Mouse (Mus musculus): Measurements from ENCODE around the gene Usp36. TPM values are rescaled to one million over a fixed set of nuclear protein-coding genes. Genes with fewer than 3 reads are reported as not detected.
"Not testable (repeated sequence)": the region's sequence is repeated elsewhere in the genome, so short reads cannot be mapped to it uniquely, and the experiment has no call there.

Gene Usp36
- polyA plus RNA-seq, 1 experiment from 2014 or later, result 11.6 TPM

DNA sequence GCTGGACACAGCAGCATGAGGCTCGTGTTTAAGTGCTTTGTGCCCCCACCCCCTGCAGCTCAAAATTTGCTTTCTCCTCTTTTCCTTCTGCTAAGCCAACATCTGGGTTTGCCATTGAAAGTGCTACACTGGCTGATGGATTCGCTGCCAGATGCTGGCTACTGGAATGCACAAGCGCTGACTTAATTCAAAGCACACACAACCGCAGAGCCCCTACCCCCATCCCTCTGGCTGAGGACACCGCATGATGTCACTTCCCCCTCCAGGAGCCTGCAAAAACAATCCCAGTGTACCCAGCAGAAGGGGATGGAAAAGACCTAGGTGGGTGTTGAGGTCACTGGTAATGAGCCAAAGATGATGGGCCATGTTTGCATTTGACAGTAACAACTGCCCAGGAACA, 34.5 kb upstream of the Usp36 start:
- no peak overlapping the region for H3K27ac ChIP-seq
- no peak for ATAC-seq (replicated peaks; ENCODE audit: insufficient number of reproducible peaks, insufficient read depth, low FRiP score, low read depth)
- 65% methylated on average over 5 of the region's 5 CpGs for WGBS

GRCm38 (mm10) chr11:118323974-118324373, 33.9 kb upstream of the Usp36 start:
- no peak overlapping the region for H3K27ac ChIP-seq
- H3K9ac ChIP-seq, result no peak overlapping the region

More for the DNA sequence above, 34.5 kb upstream of the Usp36 start:
- Histone ChIP-seq H3K36me3 (peaks cover 6% of the 10 kb centered on the region; the same call in 1 of the 2 replicates), H3K4me1 (replicated peaks) (peaks cover 22% of the 10 kb centered on the region), H3K9me3 (replicated peaks) (no peaks in the 10 kb centered on the region), H3K27me3 (no peaks in the 10 kb centered on the region), H3K4me3 (no peak overlapping the region), H3K9ac (no peak overlapping the region), H3K4me2 (no peak overlapping the region)

GRCm38 (mm10) chr11:118322647-118323046, 32.6 kb upstream of the Usp36 start:
- WGBS, result 45% methylated on average over 3 of the region's 3 CpGs
- no peak overlapping the region for H3K4me3 ChIP-seq
- H3K27ac ChIP-seq, result no peak overlapping the region
- H3K36me3 ChIP-seq, result peaks cover 23% of the 10 kb centered on the region; the same call in 1 of the 2 replicates
- no peaks in the 10 kb centered on the region for H3K27me3 ChIP-seq
- peaks cover 15% of the 10 kb centered on the region for H3K4me1 ChIP-seq (replicated peaks)
- H3K4me2 ChIP-seq, result no peak overlapping the region
- no peaks in the 10 kb centered on the region for H3K9me3 ChIP-seq (replicated peaks)
- no peak for ATAC-seq (replicated peaks; ENCODE audit: insufficient number of reproducible peaks, insufficient read depth, low FRiP score, low read depth)
- no peak overlapping the region for H3K9ac ChIP-seq

More at GRCm38 (mm10) chr11:118323974-118324373, 33.9 kb upstream of the Usp36 start:
- Histone ChIP-seq H3K4me2 (no peak overlapping the region), H3K4me1 (replicated peaks) (peaks cover 22% of the 10 kb centered on the region), H3K36me3 (peaks cover 11% of the 10 kb centered on the region; the same call in 1 of the 2 replicates), H3K27me3 (no peaks in the 10 kb centered on the region), H3K9me3 (replicated peaks) (no peaks in the 10 kb centered on the region), H3K4me3 (no peak overlapping the region)
- 47% methylated on average over 5 of the region's 5 CpGs for WGBS
- ATAC-seq (replicated peaks; ENCODE audit: insufficient number of reproducible peaks, insufficient read depth, low FRiP score, low read depth), result no peak

- WGBS, result 50% methylated on average over 4 of the region's 4 CpGs
- H3K27ac ChIP-seq, result no peak overlapping the region
- H3K4me2 ChIP-seq, result no peak overlapping the region
- no peaks in the 10 kb centered on the region for H3K27me3 ChIP-seq
- H3K9ac ChIP-seq, result no peak overlapping the region
- peaks cover 23% of the 10 kb centered on the region; the same call in 1 of the 2 replicates for H3K36me3 ChIP-seq
- H3K4me3 ChIP-seq, result no peak overlapping the region
- H3K4me1 ChIP-seq (replicated peaks), result peaks cover 13% of the 10 kb centered on the region
- H3K9me3 ChIP-seq (replicated peaks), result no peaks in the 10 kb centered on the region
- no peak for ATAC-seq (replicated peaks; ENCODE audit: insufficient number of reproducible peaks, insufficient read depth, low FRiP score, low read depth)
These were observed 31.9 kb upstream of the Usp36 start for GRCm38 (mm10) chr11:118321971-118322370.

- peaks cover 17% of the 10 kb centered on the region for H3K4me1 ChIP-seq (replicated peaks)
- no peak overlapping the region for H3K4me3 ChIP-seq
- H3K27me3 ChIP-seq, result no peaks in the 10 kb centered on the region
- H3K27ac ChIP-seq, result no peak overlapping the region
- 78% methylated on average over 7 of the region's 7 CpGs for WGBS
- no peak overlapping the region for H3K9ac ChIP-seq
- ATAC-seq (replicated peaks; ENCODE audit: insufficient number of reproducible peaks, insufficient read depth, low FRiP score, low read depth), result no peak
- peaks cover 23% of the 10 kb centered on the region; the same call in 1 of the 2 replicates for H3K36me3 ChIP-seq
- no peak overlapping the region for H3K4me2 ChIP-seq
- H3K9me3 ChIP-seq (replicated peaks), result no peaks in the 10 kb centered on the region
These were observed 31.5 kb upstream of the Usp36 start for GRCm38 (mm10) chr11:118321500-118321899.

GRCm38 (mm10) chr11:118318678-118319077, 28.6 kb upstream of the Usp36 start:
- Histone ChIP-seq H3K4me3 (no peak overlapping the region), H3K27me3 (no peaks in the 10 kb centered on the region), H3K36me3 (peaks cover 35% of the 10 kb centered on the region; the same call in 1 of the 2 replicates), H3K9ac (no peak overlapping the region), H3K27ac (no peak overlapping the region), H3K9me3 (replicated peaks) (no peaks in the 10 kb centered on the region), H3K4me1 (replicated peaks) (peaks cover 16% of the 10 kb centered on the region), H3K4me2 (no peak overlapping the region)
- no peak for ATAC-seq (replicated peaks; ENCODE audit: insufficient number of reproducible peaks, insufficient read depth, low FRiP score, low read depth)
- WGBS, result 65% methylated on average over 5 of the region's 5 CpGs

GRCm38 (mm10) chr11:118317129-118317528, 27.1 kb upstream of the Usp36 start:
- Histone ChIP-seq H3K27ac (peak overlapping the region; percentile 1; the same call in 1 of the 2 replicates), H3K36me3 (peaks cover 42% of the 10 kb centered on the region; the same call in 1 of the 2 replicates)

DNA sequence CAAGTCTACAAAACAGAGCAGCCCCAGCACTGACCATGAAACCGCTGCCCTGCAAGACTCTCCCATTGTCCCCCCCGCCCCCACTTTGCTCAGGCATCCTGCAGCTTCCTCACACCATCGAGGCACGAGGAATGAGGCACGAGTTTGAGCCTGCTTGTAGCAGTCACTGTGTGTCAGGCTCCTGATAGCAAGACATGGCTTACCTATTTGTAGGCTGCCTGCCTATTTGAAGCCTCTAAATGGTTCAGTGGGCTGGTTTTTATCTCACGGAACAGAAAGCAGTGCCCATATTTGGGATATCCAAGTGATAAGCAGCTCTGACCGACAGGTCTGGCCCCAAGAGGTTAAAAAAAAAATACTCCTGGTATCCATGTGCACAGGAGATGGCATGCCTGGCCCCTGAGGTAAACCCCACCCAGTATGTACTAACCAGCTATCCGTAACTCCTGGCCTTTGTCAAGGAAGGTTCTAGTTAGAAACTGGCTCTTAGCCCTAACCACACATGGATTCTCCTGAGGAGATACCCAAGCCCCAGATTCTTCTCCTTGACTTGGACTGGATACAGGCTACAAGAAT, 26.3 kb upstream of the Usp36 start:
- Histone ChIP-seq H3K4me2 (no peak overlapping the region), H3K9ac (no peak overlapping the region), H3K27me3 (no peaks in the 10 kb centered on the region), H3K4me3 (no peak overlapping the region), H3K36me3 (peaks cover 46% of the 10 kb centered on the region; the same call in 1 of the 2 replicates), H3K9me3 (replicated peaks) (no peaks in the 10 kb centered on the region), H3K4me1 (replicated peaks) (peaks cover 16% of the 10 kb centered on the region), H3K27ac (peak overlapping the region; percentile 1; the same call in 1 of the 2 replicates)
- ATAC-seq (replicated peaks; ENCODE audit: insufficient number of reproducible peaks, insufficient read depth, low FRiP score, low read depth), result no peak
- WGBS, result 38% methylated on average over 8 of the region's 8 CpGs

More at GRCm38 (mm10) chr11:118317129-118317528, 27.1 kb upstream of the Usp36 start:
- Histone ChIP-seq H3K4me1 (replicated peaks) (peaks cover 16% of the 10 kb centered on the region), H3K4me3 (no peak overlapping the region), H3K4me2 (no peak overlapping the region), H3K9me3 (replicated peaks) (no peaks in the 10 kb centered on the region), H3K9ac (no peak overlapping the region), H3K27me3 (no peaks in the 10 kb centered on the region)
- 20% methylated on average over 7 of the region's 7 CpGs for WGBS
- ATAC-seq (replicated peaks; ENCODE audit: insufficient number of reproducible peaks, insufficient read depth, low FRiP score, low read depth), result no peak

DNA sequence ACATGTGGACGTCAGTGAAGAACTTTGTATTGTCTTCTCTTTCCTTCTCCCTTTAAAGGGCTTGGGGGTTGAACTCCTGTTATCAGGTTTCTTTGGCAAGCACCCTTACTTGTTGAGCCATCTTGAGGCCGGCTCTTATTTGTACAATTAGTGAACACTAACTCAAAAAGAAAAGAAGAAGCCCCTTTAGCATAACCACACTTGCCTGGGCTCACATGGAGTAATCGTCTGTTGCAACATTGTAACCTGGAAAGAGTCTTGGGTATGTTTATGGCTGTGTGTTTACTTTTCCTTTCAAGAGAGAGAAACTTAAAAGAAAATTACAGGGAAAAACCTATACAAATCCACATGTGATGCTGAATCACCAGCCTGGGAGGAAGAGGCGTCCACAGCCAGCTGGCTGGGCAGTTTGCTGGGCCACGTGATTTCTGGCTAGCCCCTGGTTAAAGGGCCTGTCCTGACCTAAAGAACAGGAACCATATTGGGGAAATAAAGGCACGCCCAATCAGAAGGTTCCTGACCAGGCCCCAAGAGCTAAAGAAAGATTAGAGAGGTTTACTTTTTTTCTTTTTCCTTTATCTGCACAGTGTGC, 22.2 kb upstream of the Usp36 start:
- no peaks in the 10 kb centered on the region for H3K9me3 ChIP-seq (replicated peaks)
- WGBS, result 74% methylated on average over 6 of the region's 6 CpGs
- no peak overlapping the region for H3K4me3 ChIP-seq
- no peak overlapping the region for H3K4me2 ChIP-seq
- peaks cover 12% of the 10 kb centered on the region for H3K4me1 ChIP-seq (replicated peaks)
- H3K36me3 ChIP-seq, result peaks cover 55% of the 10 kb centered on the region
- no peak for ATAC-seq (replicated peaks; ENCODE audit: insufficient number of reproducible peaks, insufficient read depth, low FRiP score, low read depth)
- no peaks in the 10 kb centered on the region for H3K27me3 ChIP-seq
- no peak overlapping the region for H3K27ac ChIP-seq
- H3K9ac ChIP-seq, result no peak overlapping the region

DNA sequence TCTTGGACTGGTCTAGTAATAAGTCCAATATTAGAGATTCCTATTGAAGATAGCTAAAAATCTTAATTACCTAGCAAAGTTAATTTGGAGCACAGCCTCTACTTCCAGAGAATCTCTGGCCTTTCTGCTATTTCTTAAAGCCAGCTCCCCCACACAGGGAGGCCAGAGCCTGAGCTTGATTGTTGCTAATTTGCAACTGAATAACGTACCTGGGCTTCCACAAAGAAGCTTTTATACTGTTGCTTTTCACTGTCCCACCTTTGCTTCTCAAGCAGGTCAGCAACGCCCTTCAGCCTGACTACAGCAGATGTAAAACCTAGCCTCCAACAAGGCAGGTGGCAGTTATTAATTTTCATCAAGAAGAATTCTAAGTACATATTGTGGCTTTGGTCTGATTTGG, 17.9 kb upstream of the Usp36 start:
- not testable (repeated sequence) for H3K27me3 ChIP-seq; H3K4me3 ChIP-seq; H3K9me3 ChIP-seq (replicated peaks); H3K4me1 ChIP-seq (replicated peaks); H3K9ac ChIP-seq; ATAC-seq (replicated peaks; ENCODE audit: insufficient number of reproducible peaks, insufficient read depth, low FRiP score, low read depth); H3K27ac ChIP-seq; H3K4me2 ChIP-seq
- H3K36me3 ChIP-seq, result peaks cover 45% of the 10 kb centered on the region
- 82% methylated on average over 2 of the region's 2 CpGs for WGBS

DNA sequence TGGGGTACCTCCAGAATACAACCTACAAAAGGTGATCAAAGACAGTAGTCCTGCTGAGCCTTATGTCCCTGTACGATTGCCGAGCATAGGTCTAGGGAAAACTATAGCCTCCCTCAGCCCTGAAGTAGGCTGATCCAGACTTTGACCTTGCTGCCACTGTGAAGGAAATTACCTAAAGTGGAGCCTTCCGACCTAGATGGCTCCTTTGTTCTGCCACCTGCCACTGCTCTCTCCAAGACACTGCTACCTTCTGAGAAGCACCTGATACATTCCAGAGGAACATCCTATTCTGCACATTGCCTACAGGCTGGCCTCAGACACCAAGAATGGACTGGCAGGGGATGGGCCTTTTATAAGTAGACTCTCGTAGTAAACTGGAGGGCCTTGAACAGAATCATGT, 13.9 kb upstream of the Usp36 start:
- not testable (repeated sequence) for H3K9ac ChIP-seq; H3K4me3 ChIP-seq; H3K27ac ChIP-seq; ATAC-seq (replicated peaks; ENCODE audit: insufficient number of reproducible peaks, insufficient read depth, low FRiP score, low read depth); H3K4me2 ChIP-seq; H3K27me3 ChIP-seq; H3K9me3 ChIP-seq (replicated peaks); H3K4me1 ChIP-seq (replicated peaks)
- H3K36me3 ChIP-seq, result peaks cover 30% of the 10 kb centered on the region
- WGBS, result 87% methylated on average over 4 of the region's 4 CpGs

DNA sequence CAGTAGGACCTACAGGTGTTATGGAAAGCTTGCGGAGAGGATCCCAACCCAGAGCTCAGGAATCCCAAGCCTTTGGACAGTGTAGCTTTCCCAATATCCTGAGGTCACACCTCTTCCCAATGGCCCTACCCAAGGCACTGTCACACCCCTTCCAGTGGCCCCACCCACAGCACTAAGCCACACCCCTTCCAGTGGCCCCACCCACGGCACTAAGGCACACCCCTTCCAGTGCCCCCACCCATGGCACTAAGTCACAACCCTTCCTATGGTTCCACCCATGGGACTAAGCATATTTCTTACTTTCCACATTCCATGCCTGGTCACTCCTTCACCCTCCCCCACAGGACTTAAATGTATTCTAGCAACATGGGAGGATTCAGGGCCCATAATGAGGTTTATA, 8.8 kb upstream of the Usp36 start:
- H3K27ac ChIP-seq, result no peak overlapping the region
- H3K4me3 ChIP-seq, result no peak overlapping the region
- H3K9ac ChIP-seq, result no peak overlapping the region
- WGBS, result 70% methylated on average over 2 of the region's 2 CpGs
- no peaks in the 10 kb centered on the region for H3K27me3 ChIP-seq
- ATAC-seq (replicated peaks; ENCODE audit: insufficient number of reproducible peaks, insufficient read depth, low FRiP score, low read depth), result no peak
- no peaks in the 10 kb centered on the region for H3K9me3 ChIP-seq (replicated peaks)
- no peak overlapping the region for H3K4me2 ChIP-seq
- peaks cover 16% of the 10 kb centered on the region for H3K36me3 ChIP-seq
- no peaks in the 10 kb centered on the region for H3K4me1 ChIP-seq (replicated peaks)
